Mouse (Mus musculus) kidney, adult 9 months (tissue): ENCODE measurements at regions not wholly inside any gene's neighbourhood (a gene's known extent, or its start where the extent isn't known, plus 50 kb on each side); places are given as distances from the start of the nearest gene placed in this dataset.

ENCODE experiments used
- DNase-seq: peaks from one replicate; pipeline ENCODE4 v3.0.0; 2022

- peak; percentile 98 for DNase-seq
Observed at GRCm38 (mm10) chr1:154120693-154121092, 80.3 kb upstream of the Zfp648 start.

GRCm38 (mm10) chr1:154124981-154125380 is 76.0 kb upstream of the Zfp648 start:
- no peak for DNase-seq

- no peak for DNase-seq
Observed at GRCm38 (mm10) chr1:154126487-154126886, 74.5 kb upstream of the Zfp648 start.

GRCm38 (mm10) chr1:154139488-154139887 is 61.5 kb upstream of the Zfp648 start:
- DNase-seq = no peak

GRCm38 (mm10) chr1:154143691-154144090 is 57.3 kb upstream of the Zfp648 start:
- peak; percentile 46 for DNase-seq

GRCm38 (mm10) chr1:154147001-154147571 is 53.9 kb upstream of the Zfp648 start:
- no peak for DNase-seq

GRCm38 (mm10) chr1:154148948-154149347 is 52.0 kb upstream of the Zfp648 start:
- peak; percentile 94 for DNase-seq

GRCm38 (mm10) chr1:154149431-154150143 is 51.4 kb upstream of the Zfp648 start:
- no peak for DNase-seq

GRCm38 (mm10) chr1:154150167-154150851 is 50.7 kb upstream of the Zfp648 start:
- peak; percentile 96 for DNase-seq
